Mouse (Mus musculus): Measurements from ENCODE around the gene Cxcl15.
"Not testable (repeated sequence)": the region's sequence is repeated elsewhere in the genome, so short reads cannot be mapped to it uniquely, and the experiment has no call there.

- not testable (repeated sequence) for TF ChIP-seq CTCF (conservative IDR thresholded peaks at IDR 0.05; ENCODE audit: insufficient read depth, insufficient read length, low read depth, low read length); POLR2A (IDR thresholded peaks at IDR 0.05; ENCODE audit: low read depth, low read length)
Measured at GRCm38 (mm10) chr5:90850096-90850495, 55.8 kb downstream of the Cxcl15 start.
